Mouse (Mus musculus) left cerebral cortex, adult 11 months (tissue): ENCODE measurements around the gene Wrb.
"Not testable (repeated sequence)": the region's sequence is repeated elsewhere in the genome, so short reads cannot be mapped to it uniquely, and the experiment has no call there.

Experiments
- DNase-seq: peaks from one replicate; pipeline ENCODE4 v3.0.0; 2022; ENCODE audit warnings: low spot score

Gene Wrb

GRCm38 (mm10) chr16:96145110-96145800 is at the start of gene Wrb:
TSS of gene Wrb (plus strand) at chr16:96145407.
- peak; percentile 100 for DNase-seq

DNA sequence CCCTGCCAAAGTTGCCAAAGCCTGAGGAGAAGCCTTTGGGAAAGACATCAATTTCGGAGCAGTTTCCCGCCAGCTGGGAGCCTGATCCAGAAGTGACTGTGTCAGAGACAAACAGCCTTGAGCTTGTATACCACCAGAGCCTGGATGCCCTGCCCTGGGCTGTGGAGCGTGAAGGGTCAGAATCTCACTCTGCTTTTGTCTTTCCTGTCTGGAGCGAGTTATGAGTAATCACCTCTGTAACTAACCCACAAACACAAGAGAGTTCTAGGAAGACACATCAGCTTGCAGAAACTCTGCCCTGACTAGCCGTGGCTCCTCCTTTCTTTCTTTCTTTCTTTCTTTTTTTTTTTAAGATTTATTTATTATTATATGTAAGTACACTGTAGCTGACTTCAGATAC is 49.2 kb upstream of the Wrb start:
- DNase-seq = no peak

- DNase-seq = not testable (repeated sequence)
Observed at GRCm38 (mm10) chr16:96097811-96098210, 47.4 kb upstream of the Wrb start.

DNA sequence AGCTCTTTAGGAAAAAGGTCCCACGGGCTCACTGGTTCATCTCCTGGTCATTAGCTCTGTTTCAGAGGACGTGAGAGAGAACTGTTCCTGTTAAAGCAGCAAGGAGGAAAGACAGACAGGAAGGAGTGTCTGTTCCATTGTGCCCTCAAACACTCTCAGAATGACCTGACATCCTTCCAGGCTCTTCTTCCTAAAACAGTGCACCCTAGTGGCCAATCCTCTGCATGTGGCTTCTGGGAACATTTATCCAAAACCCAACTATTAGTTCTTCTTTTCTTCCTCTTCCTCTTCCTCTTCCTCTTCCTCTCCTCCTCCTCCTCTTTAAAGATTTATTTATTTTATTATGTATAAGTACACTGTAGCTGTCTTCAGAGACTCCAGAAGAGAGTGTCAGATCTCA is 42.2 kb upstream of the Wrb start:
- no peak for DNase-seq

- no peak for DNase-seq
Observed at GRCm38 (mm10) chr16:96109673-96110072, 35.5 kb upstream of the Wrb start.

GRCm38 (mm10) chr16:96110655-96111345 is 34.4 kb upstream of the Wrb start:
- DNase-seq = no peak

DNA sequence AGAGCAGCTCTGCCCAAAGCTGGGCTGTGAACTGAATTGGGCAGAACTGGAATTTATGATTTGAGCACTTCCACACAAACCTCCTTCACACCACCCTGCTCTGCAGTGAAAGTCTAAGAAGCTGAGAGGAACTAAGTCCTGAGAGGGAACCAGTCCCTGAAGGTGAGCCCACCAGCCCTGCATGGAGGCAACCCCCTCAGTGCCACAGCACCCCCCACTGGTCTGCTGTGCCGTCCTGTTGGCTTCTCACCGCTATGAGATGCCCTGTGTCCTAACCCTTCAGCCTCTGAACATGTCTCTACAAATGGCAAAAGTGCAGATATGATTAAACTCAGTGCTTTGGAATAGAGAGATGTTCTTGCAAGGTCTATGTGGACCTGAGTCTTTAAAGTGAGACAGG is 32.4 kb upstream of the Wrb start:
- no peak for DNase-seq

- no peak for DNase-seq
Observed at GRCm38 (mm10) chr16:96114729-96115128, 30.5 kb upstream of the Wrb start.

- DNase-seq = no peak
Observed at GRCm38 (mm10) chr16:96120022-96120623, 25.1 kb upstream of the Wrb start.

- DNase-seq = no peak
Observed at GRCm38 (mm10) chr16:96126684-96127171, 18.5 kb upstream of the Wrb start.

- no peak for DNase-seq
Observed at GRCm38 (mm10) chr16:96127288-96127656, 17.9 kb upstream of the Wrb start.

DNA sequence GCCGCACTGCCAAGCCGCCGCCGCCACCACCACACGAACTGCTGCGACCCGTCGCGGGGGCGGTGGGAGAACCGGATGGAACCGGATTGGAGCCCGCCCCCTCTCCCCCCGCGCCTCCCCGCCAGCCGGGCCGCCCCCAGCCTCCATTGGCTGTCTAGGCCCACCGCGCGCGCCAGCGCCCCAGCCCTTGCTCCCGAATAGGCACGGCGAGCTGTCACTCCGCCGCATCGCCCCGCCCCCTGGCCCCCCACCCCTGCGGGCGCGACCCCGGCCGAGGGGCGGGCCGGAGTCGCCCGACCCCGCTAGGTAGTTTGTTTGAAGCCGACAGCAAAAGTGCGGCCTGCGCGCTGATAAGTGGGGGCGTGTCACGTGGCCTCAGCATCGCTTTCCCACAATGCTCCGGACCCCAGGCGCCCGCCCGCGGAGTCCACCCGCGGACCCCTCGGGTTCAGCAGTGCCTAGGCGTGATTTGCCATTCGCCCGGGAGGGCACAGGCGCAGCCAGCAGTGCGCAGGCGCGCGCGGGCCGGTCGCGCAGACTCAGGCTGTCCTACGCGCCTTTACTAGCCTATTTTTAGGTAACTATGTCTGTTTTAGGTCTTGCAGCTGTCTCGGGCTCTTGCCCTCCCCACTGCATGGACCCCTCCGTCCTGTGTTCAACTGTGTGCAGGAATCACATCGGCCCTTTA is 17.4 kb upstream of the Wrb start, which contains the start of gene Hmgn1:
Gene Hmgn1, minus strand, starts transcription at position 73 of the 688 bp plus-strand sequence.
- peak; percentile 96 for DNase-seq

DNA sequence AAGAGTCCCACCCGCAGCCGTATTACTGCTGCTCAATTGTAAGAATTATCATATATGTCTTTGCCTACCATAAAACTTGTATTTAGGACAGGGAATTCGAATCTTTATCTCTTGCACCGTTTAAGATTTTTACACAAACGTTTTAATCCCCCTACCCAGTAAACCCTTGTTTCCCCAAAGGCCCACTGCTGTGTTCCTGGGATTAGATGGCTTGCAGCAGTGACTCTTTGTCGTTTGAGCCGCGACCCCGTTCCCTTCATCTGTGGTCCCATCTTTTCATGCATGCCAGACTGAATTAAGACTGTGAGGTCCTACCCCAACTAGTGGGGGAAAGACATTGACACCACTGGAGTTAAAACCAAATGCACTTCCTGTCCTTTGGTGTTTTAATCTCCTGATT is 16.7 kb upstream of the Wrb start:
- no peak for DNase-seq

DNA sequence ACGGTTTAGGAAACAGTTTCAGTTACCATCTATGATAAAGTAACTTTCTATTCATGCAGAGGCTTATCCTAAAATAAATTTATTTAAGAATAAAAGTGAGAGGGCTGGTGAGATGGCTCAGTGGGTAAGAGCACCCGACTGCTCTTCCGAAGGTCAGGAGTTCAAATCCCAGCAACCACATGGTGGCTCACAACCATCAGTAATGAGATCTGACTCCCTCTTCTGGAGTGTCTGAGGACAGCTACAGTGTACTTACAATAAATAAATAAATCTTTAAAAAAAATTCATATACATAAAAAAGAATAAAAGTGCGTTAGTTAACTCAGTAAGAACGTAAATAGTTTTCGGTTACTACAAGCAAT is 478 bp upstream of the Wrb start:
- DNase-seq = not testable (repeated sequence)

- DNase-seq = peak; percentile 40
Observed at GRCm38 (mm10) chr16:96145814-96146213, 607 bp downstream of the Wrb start.

- no peak for DNase-seq
Observed at GRCm38 (mm10) chr16:96148834-96149233, 3.6 kb downstream of the Wrb start.

GRCm38 (mm10) chr16:96149311-96149710 is 4.1 kb downstream of the Wrb start:
- no peak for DNase-seq

- DNase-seq = no peak
Observed at GRCm38 (mm10) chr16:96150995-96151394, 5.8 kb downstream of the Wrb start.

- no peak for DNase-seq
Observed at GRCm38 (mm10) chr16:96151551-96151950, 6.3 kb downstream of the Wrb start.

GRCm38 (mm10) chr16:96154476-96154875 is 9.3 kb downstream of the Wrb start:
- DNase-seq = no peak

DNA sequence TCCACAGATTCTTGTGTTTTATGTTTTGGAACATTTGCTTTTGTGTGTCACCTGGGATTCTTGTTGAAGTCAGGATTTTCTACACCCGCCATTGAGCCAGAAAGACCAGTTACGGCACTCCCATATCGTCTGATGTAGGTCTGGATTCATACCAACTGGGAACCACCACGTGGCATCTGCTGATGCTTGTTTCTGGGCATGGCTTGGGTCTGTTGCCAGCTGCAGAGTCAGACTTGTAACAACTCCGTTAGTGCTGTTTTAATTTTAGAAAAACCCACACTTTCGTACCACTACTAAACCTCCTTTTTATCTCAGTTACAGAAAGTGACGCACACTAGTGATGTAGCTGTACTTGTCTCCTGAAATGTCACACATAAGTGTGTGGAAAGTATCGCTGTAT is 10.8 kb downstream of the Wrb start:
- peak; percentile 51 for DNase-seq

- DNase-seq = peak; percentile 73
Observed at GRCm38 (mm10) chr16:96157171-96157570, 12.0 kb downstream of the Wrb start.
